24 mouse cellular contexts compared by ENCODE assay signal in genomic region chr15:68484789-68485188, GRCm38 (mm10).
"Had no signal": no experiment of that assay in that cellular context is flagged by ENCODE, and none has a peak within 500 bp of the region (broad histone marks: within the 10 kb centered on the region; RNA-seq: fewer than 3 reads in every experiment).

No protein-coding gene starts in this region.

- H3K9ac ChIP-seq: heart, embryonic 12.5 days; hindbrain, embryonic 12.5 days; hindbrain, embryonic 14.5 days; intestine, embryonic 15.5 days; limb, embryonic 12.5 days; liver, embryonic 13.5 days had no signal

- DNase-seq: gastrocnemius, postnatal 14 days; heart, adult 18-20 months; heart, postnatal 10 days; heart, postnatal 4 days; kidney, adult 18-20 months; kidney, adult 8-10 months; kidney, postnatal 10 days; kidney, postnatal 25 days; kidney, postnatal 4 days; liver; liver, embryonic 13.5 days had no signal

- H3K4me1 ChIP-seq: heart, embryonic 10.5 days; heart, embryonic 12.5 days; hindbrain, embryonic 10.5 days; hindbrain, embryonic 12.5 days; intestine, embryonic 15.5 days; limb, embryonic 10.5 days; limb, embryonic 12.5 days; liver, embryonic 13.5 days had no signal

- H3K36me3 ChIP-seq: heart, embryonic 10.5 days; heart, embryonic 12.5 days; hindbrain, embryonic 10.5 days; hindbrain, embryonic 12.5 days; intestine, embryonic 15.5 days; limb, embryonic 10.5 days; limb, embryonic 12.5 days; liver, embryonic 13.5 days had no signal

- H3K9me3 ChIP-seq: heart, embryonic 10.5 days; heart, embryonic 12.5 days; hindbrain, embryonic 10.5 days; hindbrain, embryonic 12.5 days; intestine, embryonic 15.5 days; limb, embryonic 10.5 days; limb, embryonic 12.5 days; liver, embryonic 13.5 days had no signal

- H3K4me2 ChIP-seq: heart, embryonic 12.5 days; hindbrain, embryonic 12.5 days; hindbrain, embryonic 14.5 days; intestine, embryonic 15.5 days; limb, embryonic 12.5 days; liver, embryonic 11.5 days; liver, embryonic 13.5 days had no signal

- H3K4me3 ChIP-seq: heart, embryonic 10.5 days; heart, embryonic 12.5 days; hindbrain, embryonic 10.5 days; hindbrain, embryonic 12.5 days; intestine, embryonic 15.5 days; layer of hippocampus, adult 2 months; limb, embryonic 10.5 days; limb, embryonic 12.5 days; liver, embryonic 13.5 days had no signal

- ATAC-seq: hindbrain, embryonic 16.5 days; inflammation-experienced regulatory T-cells, adult 6 months; intestine, embryonic 15.5 days; intestine, postnatal 0 days had no signal

- H3K27me3 ChIP-seq: heart, embryonic 12.5 days; hindbrain, embryonic 12.5 days; intestine, embryonic 15.5 days; limb, embryonic 12.5 days; liver, embryonic 13.5 days had no signal

- H3K27ac ChIP-seq: heart, embryonic 10.5 days; hindbrain, embryonic 10.5 days; hindbrain, embryonic 12.5 days; hindbrain, embryonic 14.5 days; intestine, embryonic 15.5 days; layer of hippocampus, adult 2 months; limb, embryonic 10.5 days; limb, embryonic 12.5 days; liver, embryonic 13.5 days had no signal
